Mouse (Mus musculus): ENCODE measurements at regions not wholly inside any gene's neighbourhood (a gene's known extent, or its start where the extent isn't known, plus 50 kb on each side); places are given as distances from the start of the nearest gene placed in this dataset.

DNA sequence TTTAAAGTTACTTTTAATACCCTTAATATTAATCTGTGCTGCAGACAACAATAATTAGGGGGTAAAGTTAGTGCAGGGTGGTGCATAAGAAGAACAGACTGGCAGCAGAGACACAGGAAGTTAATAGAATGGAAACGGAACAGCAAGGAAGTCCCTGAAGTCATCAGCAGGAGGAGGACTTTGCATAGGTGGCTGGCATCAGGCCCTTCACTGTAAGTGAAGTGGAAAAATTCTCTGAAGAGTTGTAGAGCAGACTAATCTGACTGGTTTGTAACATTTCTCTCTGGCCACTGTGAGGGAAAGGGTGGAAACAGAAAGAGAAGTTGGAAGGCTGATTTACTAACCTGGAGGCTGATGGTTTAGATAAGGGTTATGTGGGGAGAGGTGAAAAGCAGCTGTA lies 195.5 kb upstream of the Prdm1 start:
- no peak for DNase-seq

DNA sequence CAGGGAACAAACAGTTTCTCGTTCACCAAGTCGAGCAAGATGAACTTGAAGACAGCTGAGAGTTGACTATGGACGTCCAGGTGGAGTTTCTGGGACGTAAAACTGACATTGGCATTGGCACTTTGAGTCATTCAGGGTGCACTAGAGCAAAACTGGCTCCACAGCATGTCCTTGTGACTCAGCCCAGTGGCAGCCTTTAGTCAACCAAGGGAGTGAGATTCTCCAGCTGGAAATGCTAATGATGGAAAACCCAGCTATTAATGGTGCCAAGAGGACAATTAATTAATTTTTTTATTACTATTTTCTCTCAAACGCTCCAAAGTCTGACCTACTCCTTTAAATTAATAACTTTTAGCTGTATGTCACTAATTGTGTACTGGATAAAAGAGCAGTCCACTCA lies 195.0 kb upstream of the Prdm1 start:
- DNase-seq: peak; percentile 35

DNA sequence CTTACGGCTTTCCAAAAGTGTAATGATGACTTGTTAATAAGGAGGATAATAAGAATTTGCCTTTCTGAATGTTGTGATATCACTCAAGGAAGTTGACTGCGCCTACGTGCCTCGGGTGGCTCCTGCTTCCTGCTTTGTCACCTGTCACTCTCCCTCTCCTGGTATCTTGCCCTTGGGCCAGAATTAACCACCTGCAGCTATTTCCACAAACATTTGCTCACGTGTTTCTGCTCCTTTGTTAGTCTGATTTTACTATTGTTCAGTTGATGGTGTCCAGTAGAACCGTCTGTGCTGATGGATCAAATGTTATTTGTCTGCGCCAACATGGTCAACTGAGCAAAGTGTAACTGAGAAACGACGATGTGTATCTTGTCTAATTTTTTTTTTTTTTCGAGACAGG lies 193.4 kb upstream of the Prdm1 start:
- no peak for DNase-seq

DNA sequence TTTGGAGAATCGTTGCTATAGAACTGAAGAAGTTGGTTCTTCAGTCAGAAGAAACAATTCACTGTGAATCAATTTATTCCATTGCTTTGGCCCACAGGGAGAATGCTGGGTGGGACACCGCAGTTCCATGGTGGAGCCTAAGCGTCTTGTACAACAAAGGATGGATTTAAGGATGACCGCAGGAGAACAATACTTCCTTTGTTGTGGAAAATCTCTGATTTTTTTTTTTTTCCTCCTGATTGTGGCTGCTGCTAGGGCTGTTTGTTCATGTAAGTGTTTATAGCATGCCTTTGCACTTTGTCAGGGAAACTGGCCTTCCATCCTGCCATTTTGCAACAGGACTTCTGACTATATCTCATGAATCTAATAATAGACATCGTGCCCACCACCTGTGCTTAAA lies 188.3 kb upstream of the Prdm1 start:
- no peak for DNase-seq

DNA sequence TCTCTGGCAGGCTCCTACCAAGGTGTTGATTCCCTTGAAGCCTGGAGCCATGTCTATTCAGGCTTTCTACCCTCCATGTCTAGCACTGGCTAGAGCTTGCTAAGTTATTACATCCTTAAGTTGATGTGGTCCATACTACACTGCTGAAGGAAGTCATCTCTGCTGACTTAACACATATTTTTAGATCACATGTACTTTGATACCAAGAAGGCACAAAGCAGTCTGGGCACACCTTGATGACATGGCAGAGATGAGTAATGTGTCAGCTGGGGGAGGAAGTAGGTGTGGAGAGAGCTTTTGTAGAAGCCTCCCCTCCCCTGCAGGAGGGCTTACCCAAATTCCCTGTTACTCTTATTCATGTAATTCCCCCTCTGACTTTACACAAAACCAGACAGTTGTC lies 187.6 kb upstream of the Prdm1 start:
- no peak for DNase-seq

DNA sequence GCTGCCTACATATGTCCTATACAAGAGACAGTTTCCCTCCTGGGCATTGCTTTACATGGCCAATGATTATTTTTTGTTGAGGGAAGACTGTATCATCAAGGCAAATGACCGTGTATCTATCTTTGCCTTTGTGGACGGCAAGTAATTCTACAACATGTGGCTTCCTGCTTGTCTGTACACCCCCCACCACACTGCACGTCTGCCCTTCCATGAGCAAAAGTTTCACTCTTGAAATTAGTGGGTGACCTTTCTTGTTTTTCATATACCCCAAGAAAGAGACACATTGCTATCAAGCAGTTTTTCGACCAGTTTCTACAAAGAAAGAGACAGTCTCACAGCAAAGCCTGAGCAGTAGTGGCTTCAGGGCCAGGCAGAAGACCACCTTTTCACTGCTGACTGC lies 180.5 kb upstream of the Prdm1 start:
- DNase-seq: no peak

DNA sequence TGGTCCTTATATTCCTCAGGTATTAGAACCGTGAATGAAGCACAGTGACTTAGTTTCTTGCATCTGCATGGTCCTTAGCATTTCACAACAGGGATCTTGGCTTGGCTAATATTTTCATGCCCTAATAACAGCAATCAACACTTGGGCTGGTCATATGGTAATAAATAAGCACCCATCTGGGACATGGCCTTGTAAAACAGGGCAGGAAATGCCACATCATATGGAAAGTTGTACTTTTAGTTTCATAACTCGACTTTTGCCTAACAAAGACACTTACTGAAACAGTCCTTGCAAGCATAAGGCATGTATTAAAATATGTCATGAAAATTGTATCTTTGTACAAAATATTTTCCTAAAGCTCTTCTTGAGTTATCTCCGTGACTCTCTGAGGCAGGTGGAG lies 175.8 kb upstream of the Prdm1 start:
- DNase-seq: no peak

DNA sequence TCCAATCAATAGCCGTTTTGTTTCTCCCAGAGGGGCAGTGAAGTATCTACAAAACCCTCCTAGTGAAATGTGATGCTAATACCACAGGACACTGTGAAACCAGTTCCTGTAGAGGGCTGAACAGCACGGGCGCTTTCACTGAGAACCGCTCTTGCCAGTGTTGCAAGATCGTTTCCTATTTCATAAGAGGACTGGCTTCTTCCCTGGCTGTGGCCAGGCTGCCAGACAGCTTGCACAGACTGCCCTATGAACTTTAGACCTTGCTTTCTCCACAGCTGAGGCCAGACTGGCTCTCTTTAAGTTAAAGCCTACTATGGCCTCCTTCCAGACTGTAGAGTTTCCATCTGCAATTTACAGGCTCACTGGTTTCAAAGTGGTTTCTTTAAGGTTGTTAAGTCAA lies 173.8 kb upstream of the Prdm1 start:
- DNase-seq: peak; percentile 58

DNA sequence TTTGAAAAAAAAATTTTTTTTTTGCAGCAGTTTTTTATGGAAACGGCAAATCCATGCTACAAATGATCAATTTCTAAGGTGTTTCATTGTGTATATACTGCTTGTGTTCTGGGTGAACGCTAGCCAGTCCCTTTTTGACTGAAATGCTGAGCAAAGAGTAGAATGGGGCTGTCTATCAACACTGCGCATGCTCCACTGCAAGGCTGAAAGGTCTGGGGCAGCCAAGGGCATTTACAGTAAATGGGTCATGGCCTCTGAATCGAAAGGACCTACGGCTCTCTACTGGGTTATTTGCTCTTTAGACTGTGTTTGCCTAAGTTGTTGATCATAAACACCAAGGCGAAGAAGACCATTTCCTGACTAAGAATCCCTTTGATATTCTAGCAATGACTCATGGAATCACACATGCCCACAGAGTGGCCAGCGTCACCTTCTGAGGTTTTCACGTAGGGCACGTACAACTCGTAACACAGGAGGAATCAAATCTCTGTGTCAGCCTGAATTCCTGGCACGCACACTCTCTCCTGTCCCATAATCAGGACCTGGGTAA lies 171.8 kb upstream of the Prdm1 start:
- peak; percentile 15 for DNase-seq

DNA sequence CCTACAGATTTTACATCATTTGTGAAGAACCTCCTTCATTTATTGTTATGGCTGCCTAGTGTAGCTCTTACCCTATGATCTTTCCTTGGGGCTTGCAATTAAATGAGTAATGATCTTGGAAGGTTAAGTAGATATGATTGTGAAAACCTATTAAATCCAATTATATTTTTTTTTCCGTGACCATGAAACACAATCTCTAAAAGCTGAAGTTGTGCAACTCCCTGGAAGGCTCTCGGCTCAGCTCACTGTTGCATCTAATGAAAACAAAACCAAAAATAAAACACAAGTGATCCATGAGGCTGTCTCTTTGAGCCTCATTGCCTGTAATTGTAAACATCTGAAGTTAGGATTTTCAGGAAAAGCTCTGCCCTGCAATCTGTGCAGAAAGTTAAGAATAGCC lies 169.7 kb upstream of the Prdm1 start:
- peak; percentile 32 for DNase-seq

DNA sequence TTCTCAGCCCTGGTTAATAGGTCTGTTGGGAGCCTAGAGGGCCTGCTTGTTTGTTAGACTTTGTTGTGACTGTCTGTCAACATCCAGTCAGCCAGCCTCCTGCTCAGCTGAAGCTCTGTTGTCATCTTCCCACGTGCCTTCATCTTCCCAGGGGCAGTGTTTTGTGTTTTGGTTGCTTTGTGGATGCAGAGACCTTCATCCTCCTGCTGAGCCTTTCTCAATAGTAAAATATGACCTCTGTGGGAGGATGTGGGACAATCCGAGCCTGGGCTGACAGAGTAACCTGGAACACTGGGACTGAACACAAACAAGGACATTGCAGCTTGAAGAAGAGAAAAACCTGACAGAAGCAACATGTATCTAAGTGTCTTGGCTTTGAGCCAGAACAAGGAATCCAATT lies 168.7 kb upstream of the Prdm1 start:
- DNase-seq: peak; percentile 24

DNA sequence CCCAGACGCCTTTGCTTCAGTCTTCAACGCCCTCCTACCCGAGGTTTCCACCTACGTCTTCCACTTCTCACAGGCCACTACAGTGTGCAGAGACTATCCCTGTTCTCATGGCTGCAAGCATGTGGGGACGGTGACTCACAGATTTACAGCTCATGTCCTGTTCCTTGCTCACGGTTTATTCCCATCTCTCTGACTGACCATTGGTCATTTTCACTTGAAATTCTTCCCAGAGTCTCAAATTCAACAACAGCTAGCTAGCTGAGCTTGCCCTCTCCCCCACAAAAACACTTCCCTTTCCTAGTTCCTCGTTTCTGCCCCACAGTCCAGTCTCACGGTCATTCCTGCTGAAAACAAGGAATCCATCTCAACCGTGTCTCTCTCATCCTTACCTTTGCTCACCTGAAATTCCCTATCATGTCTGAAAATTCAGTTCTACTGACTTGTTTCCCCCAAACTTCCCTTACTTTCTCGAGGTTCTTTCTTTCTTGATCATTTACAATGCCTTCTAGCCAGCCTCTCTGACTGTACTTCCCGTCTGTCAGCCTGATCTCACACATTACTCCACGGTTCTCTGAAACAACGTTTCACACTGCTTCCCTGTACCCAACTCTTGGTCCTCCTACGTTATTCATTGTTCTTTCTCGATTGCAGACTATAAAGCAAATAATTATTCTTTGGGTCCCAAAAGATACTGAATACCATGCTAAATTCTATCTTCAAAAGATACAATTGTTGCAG lies 163.5 kb upstream of the Prdm1 start:
- no peak for DNase-seq

DNA sequence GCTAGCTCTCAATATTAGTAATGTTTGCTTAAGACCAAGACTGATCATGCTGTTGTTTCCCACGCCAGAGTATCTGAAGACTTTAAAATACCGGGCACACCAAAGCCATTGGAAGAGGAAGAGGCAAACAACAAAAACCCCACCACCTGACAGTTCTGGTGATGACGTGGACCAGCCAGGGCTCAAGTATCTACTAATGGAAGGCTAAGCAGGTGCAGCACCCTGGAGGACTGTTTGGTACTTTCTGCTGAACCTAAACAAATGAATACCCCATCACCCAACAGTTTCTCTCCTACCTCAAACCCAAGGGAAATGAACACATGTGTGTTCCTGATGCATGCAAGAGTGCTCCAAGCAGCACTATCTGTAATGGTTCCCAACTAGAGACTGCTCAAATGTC lies 160.3 kb upstream of the Prdm1 start:
- no peak for DNase-seq

DNA sequence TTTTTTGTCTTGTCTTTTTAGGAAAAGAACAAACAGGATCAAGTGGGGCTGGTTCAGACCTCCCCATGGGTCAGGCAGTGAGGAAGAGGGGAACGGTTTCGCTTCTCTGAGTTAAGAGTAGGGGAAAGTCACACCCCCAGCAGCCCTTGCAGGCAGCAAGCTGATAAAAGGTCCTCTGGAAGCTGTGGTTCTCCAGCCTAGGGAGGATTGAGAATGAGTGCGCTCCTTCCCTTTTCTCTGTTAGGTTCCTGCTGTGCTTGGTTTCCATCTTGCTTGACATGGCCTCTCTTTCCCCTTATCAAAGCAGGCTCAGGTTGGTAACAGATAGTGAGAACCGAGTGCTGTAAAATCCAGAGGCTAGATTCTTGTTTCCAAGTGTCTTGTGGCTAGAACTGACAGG lies 157.8 kb upstream of the Prdm1 start:
- no peak for DNase-seq

DNA sequence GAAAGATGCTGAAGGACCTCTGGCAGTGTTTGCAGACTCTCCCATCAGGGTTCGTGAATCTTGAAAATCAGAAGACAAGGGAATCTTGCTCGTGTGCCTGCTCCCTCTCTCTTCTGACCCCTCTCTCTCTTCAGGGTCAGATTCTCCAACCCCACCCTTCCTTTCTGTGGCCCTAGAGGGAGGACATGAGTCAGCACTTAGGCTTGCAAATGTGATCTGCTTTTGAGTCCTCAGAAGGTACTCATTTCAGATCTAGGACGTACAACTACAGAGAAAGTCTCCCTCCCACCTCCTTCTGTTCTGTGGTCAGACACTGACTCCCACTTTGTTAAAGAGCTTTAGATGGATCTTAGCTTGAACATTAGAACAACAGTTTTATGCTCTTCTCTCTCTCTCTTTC lies 156.9 kb upstream of the Prdm1 start:
- DNase-seq: no peak

DNA sequence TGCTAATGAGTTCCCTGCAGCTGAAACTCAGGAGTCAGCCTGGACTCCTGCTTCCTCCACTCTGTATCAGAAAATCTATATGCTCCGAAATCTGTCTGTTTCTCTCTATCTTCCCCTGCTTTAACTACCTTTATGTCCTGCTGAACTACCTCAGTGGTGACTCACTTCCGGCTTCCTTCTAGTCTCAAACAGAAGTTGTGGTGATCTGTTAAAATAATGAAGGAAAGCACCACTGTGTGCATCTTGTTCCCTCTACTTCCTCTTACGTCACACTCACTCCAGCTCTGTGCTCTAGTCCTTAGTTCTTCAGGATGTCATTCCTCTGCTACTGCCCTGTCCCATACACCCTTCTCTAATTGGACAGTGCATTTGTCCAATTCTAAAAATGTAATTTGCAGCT lies 148.2 kb upstream of the Prdm1 start:
- no peak for DNase-seq

DNA sequence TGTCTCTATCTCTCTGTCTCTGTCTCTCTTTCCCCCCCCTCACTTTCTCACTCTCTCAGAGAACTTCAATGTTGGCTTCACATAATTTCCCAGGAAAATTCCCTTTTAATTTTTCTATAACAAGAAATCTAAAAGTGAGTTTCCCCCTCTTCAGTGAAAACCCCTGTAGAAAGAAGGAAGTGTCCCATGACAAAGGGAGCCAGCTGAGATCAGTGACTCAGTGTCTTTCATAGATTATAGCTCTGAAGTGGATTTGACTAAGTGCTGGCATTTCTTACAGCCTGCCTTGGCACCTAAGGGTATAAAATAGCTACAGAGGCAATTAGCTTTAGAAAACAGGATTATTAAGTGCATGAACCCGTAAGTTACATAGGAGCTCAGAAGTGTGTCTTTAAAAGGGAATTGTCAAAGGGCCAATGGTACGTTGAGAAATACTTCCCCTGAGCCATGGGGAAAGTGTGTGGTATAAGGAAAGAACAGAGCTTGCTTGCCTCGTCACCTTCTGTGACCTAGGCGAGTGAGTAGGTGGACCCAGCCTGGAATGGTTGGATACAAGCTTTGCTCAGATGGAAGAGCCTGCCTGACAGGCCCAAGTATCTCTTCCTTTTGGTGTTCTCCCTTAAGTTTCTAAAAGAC lies 137.3 kb upstream of the Prdm1 start:
- DNase-seq: no peak

DNA sequence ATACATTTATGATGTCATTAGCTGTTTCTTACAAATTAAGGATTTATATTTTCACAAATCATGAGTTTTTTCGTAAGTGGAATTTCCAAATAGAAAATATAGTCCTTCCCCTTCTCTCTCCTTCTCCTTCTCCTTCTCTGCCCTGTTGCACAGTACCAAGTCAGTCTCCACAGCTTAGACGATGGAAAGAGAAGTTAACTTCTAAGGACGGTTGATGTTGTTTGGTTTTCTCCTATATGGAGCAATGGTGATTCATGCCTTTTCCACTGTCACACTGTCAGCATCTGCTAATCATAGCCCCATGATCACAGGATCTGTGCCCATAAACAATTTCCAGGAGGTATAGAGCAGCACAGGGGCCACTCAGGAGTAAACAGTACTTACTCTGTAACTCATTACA lies 131.2 kb upstream of the Prdm1 start:
- DNase-seq: no peak

DNA sequence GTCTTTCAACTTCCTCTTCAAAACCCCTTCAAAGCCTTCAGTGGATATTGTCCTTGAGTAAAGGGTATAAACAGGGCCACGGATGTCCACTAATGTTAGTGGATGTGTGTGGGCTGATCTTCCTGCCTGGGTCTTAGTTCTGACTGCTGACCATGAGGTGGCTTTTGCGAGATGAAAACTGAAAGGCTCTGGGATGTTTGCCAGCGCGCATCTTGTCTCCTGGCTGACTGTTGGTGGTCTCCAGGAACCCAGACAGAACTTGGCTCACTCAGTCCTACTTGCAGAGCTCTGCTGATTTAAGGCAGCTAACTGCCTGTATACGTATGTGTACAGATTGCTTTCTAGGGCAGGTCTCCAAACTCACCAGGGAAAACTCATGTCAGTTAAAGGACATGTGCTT lies 125.5 kb upstream of the Prdm1 start:
- DNase-seq: no peak

DNA sequence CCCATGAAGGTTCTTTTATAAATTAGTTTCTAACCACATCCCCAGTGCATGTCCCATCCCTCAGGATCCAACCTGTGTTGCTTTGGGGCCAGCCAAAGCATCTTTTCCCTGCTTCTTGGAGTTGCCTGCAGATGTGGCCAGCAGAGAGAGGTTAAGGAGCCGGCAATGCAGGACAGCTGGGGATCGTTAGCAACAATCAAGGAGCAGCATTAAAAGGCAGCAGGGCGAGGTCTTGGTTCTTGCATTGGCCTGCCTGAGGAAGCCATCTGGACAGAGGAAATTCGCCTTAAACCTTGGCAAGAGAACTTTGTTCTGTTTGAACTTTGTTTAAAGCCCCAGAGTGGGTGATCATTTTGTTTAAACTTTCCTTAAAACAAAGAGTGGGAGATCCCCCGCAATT lies 118.7 kb upstream of the Prdm1 start:
- DNase-seq: no peak

DNA sequence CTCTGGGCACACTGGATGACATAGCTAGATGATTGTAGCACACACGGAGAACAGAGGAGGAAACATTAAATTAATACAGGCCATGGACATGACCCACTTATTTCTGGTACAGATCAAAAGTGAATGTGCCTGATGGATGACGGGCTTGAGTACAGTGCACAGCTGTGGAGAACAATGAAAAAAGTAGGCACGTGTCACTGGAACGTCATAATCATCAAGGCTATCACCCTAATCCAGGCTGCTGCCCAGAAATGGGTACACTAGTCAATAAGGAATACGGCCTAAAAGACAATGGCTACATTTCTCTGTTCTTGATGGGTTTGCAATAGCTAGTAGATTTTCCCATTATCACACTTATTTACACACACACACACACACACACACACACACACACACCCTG lies 118.3 kb upstream of the Prdm1 start:
- DNase-seq: no peak

DNA sequence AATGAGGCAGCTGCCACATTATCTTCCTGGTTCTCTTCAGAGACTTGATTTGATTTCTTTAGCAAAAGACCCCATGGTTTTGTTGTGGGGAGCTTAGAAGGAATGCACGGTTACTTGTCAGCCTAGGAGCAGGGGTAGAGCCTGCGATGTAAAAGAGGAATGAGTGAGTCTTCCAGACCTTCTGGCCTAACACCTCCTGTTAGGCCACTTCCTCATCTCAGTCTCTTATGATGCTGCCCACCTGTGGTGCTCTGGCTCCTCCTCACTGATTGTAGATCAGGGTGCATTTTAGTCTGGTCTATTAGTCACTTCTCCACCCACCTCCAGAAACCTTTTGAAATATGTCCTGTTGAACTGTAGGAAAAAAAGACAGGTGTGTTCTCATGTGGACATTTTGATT lies 113.3 kb upstream of the Prdm1 start:
- DNase-seq: no peak

DNA sequence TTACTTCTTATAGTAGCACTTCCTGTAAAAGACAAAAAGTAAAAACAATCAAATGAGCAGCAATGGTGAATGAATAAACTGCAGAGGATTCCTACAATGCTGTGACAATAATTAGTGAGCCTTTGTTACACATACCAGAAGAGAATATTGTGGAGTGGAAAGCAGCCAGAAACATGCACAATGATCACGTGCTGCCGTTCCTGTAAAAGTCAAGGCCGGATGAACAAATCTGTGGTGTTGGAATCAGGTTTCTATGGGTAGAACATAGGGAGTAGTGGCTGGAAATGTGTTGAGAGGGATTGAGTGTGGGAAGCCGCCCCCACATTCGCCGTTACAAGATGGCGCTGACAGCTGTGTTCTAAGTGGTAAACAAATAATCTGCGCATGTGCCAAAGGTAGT lies 112.3 kb upstream of the Prdm1 start:
- no peak for DNase-seq

DNA sequence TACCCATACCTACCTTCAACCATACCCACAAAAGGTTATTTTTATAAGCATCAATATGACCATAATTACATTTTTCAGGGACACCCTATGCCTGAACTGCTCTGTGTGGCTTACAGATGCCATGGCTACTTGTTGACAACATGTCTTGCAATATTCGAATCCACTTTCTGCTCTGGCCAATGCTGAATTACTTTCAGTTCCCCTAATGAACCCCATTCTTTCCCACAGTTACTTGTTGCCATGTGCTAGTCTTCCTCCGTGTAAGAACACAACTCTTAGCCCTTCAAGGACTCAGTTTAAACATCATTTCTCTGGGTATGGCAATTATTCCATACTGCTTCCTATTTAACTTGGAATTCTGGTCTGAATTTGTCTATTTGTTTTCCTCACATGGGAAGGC lies 110.4 kb upstream of the Prdm1 start:
- DNase-seq: no peak

DNA sequence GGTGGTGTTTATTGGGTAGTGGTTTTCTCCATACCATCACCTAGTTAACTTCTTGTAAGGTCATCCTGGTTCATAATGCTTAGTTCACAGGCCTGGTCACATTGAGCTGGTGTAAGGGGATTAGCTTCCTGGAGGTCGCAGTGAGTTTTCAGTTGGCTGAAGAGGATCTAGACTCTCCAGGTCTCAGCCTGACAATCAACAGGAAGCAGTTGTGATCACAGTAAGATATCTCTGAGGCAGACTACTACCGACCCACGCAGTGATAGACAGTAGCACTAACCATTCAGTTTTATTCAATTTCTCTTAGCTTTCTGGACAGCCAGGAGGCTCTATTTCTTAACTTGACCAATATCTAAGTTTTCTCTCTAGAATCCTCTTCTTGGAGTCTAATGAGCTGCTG lies 108.5 kb upstream of the Prdm1 start:
- no peak for DNase-seq

All from adrenal gland, adult 8-10 months (tissue).